Mouse (Mus musculus) T-helper 1 cell (primary cell): ENCODE data around the gene Gm36176.

Source experiments
- in situ Hi-C: fragments of 300-600 bp; cut with MboI, MseI; formaldehyde crosslinking; loops from one replicate; pipeline ENCODE4 v1.15.1; 2025; ENCODE audit warnings: high pct_unique_total_duplicates

Gene Gm36176

DNA sequence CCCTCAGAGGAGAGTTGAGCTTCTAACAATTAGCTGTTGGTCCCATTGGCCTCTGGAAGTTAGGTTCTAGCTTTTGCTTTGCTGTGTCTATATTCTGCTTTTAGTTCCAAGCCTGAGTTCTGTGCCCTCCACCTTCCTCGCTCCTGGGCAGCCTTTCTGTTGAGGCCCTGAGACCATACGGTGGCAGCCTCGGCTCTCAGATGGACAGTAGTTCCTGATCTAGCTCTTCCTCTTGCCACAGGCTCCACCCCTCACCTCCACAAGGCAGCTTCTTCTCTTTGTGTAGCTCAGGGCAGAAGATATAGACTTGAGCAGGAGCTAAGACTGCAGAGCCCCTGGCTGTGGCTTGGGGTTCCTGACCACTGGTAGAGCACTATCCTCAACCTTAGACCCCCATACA is 33.7 kb downstream of the Gm36176 start:
- in situ Hi-C loops, result loop anchor here (10.0 kb wide), 1 partner anchor 1286 kb away; no protein-coding TSS in a partner anchor

DNA sequence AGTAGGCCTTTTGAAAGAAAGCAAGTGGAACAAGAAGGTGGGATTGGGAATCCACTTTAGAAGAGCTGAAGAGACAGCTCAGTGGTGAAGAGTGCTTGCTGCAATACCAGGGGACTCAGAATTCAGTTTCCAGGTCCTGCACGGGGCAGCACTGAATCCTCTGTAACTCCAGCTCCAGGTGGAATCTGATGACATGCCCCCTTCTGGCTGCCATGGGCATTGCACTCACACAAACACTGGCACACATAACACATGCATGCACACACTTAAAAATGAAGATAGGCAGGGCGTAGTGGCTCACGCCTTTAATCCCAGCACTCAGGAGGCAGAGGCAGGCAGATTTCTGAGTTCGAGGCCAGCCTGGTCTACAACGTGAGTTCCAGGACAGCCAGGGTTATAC is 36.0 kb downstream of the Gm36176 start:
- in situ Hi-C loops, result loop anchor here (10.0 kb wide), 1 partner anchor 1288 kb away; no protein-coding TSS in a partner anchor

DNA sequence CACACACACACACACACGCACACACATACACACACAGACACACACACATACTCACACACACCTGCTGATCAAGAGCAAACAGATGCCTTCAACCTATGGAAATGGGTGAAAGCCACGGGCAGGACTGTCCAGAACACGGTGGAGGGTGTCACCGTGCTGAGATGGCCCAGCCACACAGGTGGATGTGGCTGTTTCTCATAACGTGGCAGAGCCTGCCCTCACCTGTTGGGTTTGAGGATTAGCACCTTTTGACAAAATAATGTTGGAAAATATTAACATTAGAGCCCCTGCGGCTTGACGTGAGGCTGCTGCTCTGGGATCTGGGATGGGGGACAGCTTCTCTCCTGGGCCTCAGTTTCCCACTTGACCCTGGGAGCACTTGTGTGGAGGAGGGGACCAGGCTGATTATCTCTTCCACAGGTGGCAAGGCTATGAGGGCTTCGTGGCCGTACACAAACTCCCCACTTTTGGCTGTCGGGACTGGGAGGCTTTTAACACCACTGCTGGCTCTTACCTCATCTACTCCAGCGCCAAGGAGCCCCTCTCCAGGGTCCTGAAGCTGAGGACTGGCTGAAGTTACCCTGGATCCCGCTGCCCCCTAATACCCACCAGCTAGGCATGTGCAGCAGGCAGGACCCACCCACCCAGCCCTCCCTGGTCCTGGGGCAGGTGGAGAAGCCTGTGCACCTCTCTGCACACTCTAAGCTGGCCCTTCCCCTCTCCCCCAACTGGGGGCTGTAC is 39.6 kb downstream of the Gm36176 start:
- in situ Hi-C loops, result loop anchor here (10.0 kb wide), 1 partner anchor 1291 kb away; no protein-coding TSS in a partner anchor

GRCm38 (mm10) chr10:77890987-77891565 is 44.5 kb downstream of the Gm36176 start:
- in situ Hi-C loops, result no loop called here

DNA sequence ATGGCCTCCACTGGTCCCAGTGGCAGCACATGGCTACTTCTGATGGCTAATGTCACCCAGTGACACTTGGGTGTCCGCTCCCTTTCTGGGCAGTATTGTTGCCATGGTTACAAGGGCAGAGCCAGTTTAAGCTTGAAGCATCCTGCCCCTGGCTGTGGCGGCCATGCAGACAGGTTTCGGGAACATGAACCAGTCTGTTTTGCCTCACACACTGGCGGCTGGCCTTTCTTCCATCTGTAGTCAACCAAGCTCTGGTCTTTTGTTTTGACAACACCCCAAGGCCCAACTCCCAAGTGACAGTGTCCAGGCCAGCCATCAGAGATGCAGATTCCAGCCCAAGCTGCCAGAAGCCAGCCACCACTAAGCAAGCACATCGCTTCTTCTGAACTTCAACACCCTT is 49.0 kb downstream of the Gm36176 start:
- in situ Hi-C loops, result no loop called here
